Mouse (Mus musculus) activated CD4-positive, CD25-positive, alpha-beta regulatory T cell, adult 4 months (primary cell): Measurements from ENCODE around the gene Smarcc2. TPM values are rescaled to one million over a fixed set of nuclear protein-coding genes. Genes with fewer than 3 reads are reported as not detected.
A peak's percentile ranks its signal among the peaks of the same experiment; 100 is the strongest.
"Not testable (repeated sequence)": the region's sequence is repeated elsewhere in the genome, so short reads cannot be mapped to it uniquely, and the experiment has no call there.

Experiments used
- ATAC-seq: one replicate; pipeline ENCODE4 v1.8.0; 2017
- polyA plus RNA-seq, 2 experiments: library from polyadenylated mRNA; unstranded; fragments of 100-300 nt; shearing (Covaris generic); gene quantifications; one replicate each; pipeline ENCODE4 v1.2.1; 2017

Smarcc2 gene
- polyA plus RNA-seq, 2 experiments from 2014 or later: 53.8 to 54.8 TPM

- ATAC-seq: no peak
Observed at GRCm38 (mm10) chr10:128442718-128443117, 16.3 kb upstream of the Smarcc2 start.

GRCm38 (mm10) chr10:128444354-128444753, 14.7 kb upstream of the Smarcc2 start:
- ATAC-seq: no peak

- no peak for ATAC-seq
Observed at GRCm38 (mm10) chr10:128445407-128445806, 13.6 kb upstream of the Smarcc2 start.

- ATAC-seq: no peak
Observed at GRCm38 (mm10) chr10:128451014-128451413, 8.0 kb upstream of the Smarcc2 start.

GRCm38 (mm10) chr10:128454471-128454870, 4.6 kb upstream of the Smarcc2 start:
- no peak for ATAC-seq

- peak; percentile 28 for ATAC-seq
Observed at GRCm38 (mm10) chr10:128455280-128455679, 3.8 kb upstream of the Smarcc2 start.

GRCm38 (mm10) chr10:128457676-128458075, 1.4 kb upstream of the Smarcc2 start:
- no peak for ATAC-seq

GRCm38 (mm10) chr10:128458348-128458718, 715 bp upstream of the Smarcc2 start:
- peak; percentile 17 for ATAC-seq

GRCm38 (mm10) chr10:128459409-128460269, 591 bp downstream of the Smarcc2 start:
- peak; percentile 51 for ATAC-seq

GRCm38 (mm10) chr10:128460270-128460630, 1.2 kb downstream of the Smarcc2 start:
- no peak for ATAC-seq

- ATAC-seq: no peak
Observed at GRCm38 (mm10) chr10:128474366-128474765, 15.3 kb downstream of the Smarcc2 start.

GRCm38 (mm10) chr10:128486370-128486769, 27.3 kb downstream of the Smarcc2 start:
- ATAC-seq: no peak

GRCm38 (mm10) chr10:128487861-128488712, 29.0 kb downstream of the Smarcc2 start:
- no peak for ATAC-seq

- no peak for ATAC-seq
Observed at GRCm38 (mm10) chr10:128488776-128489175, 29.7 kb downstream of the Smarcc2 start.

- no peak for ATAC-seq
Observed at GRCm38 (mm10) chr10:128489380-128489779, 30.3 kb downstream of the Smarcc2 start.

- ATAC-seq: no peak
Observed at GRCm38 (mm10) chr10:128489785-128490184, 30.7 kb downstream of the Smarcc2 start.

- ATAC-seq: no peak
Observed at GRCm38 (mm10) chr10:128490232-128490631, 31.2 kb downstream of the Smarcc2 start.

- no peak for ATAC-seq
Observed at GRCm38 (mm10) chr10:128490912-128491311, 31.9 kb downstream of the Smarcc2 start.

- ATAC-seq: no peak
Observed at GRCm38 (mm10) chr10:128491495-128491894, 32.4 kb downstream of the Smarcc2 start.

- not testable (repeated sequence) for ATAC-seq
Observed at GRCm38 (mm10) chr10:128492051-128492450, 33.0 kb downstream of the Smarcc2 start.

- peak; percentile 7 for ATAC-seq
Observed at GRCm38 (mm10) chr10:128492633-128493311, 33.7 kb downstream of the Smarcc2 start.

GRCm38 (mm10) chr10:128493319-128493694, 34.3 kb downstream of the Smarcc2 start:
- ATAC-seq: peak; percentile 2
